Mouse (Mus musculus) stomach, postnatal 0 days (tissue): ENCODE measurements at regions not wholly inside any gene's neighbourhood (a gene's known extent, or its start where the extent isn't known, plus 50 kb on each side); places are given as distances from the start of the nearest gene placed in this dataset.

Experiments
- ATAC-seq: fragments of 200-750 bp; cut with Nextera tagmentation; 2 replicates; pipeline ENCODE4 v1.8.0; 2017; ENCODE audit not compliant: low FRiP score, low TSS enrichment
- DNase-seq: peaks from one replicate; pipeline ENCODE4 v3.0.0-alpha.2; 2016; ENCODE audit warnings: low spot score
- H3K27ac ChIP-seq: fragments of 300-500 bp; sonication (generic); replicated peaks from 2 replicates; pipeline ENCODE4 v1.5.1; 2014; ENCODE audit warnings: mild to moderate bottlenecking, control low read depth
- H3K27me3 ChIP-seq: fragments of 300-500 bp; sonication (generic); 2 replicates; pipeline ENCODE4 v1.6.1; 2014; ENCODE audit warnings: low read length; ENCODE audit not compliant: control insufficient read depth, insufficient read depth
- H3K36me3 ChIP-seq: fragments of 300-500 bp; sonication (generic); 2 replicates; pipeline ENCODE4 v1.6.1; 2014; ENCODE audit warnings: low read length, mixed read lengths; ENCODE audit not compliant: control insufficient read depth, insufficient read depth
- H3K4me1 ChIP-seq: fragments of 300-500 bp; sonication (generic); replicated peaks from 2 replicates; pipeline ENCODE4 v1.6.1; 2014; ENCODE audit warnings: antibody characterized with exemption; ENCODE audit not compliant: control insufficient read depth, insufficient read depth
- H3K4me2 ChIP-seq: fragments of 300-500 bp; sonication (generic); replicated peaks from 2 replicates; pipeline ENCODE4 v1.6.1; 2014; ENCODE audit warnings: low read depth, mild to moderate bottlenecking, control low read depth, moderate library complexity
- H3K4me3 ChIP-seq: fragments of 300-500 bp; sonication (generic); 2 replicates; pipeline ENCODE4 v1.5.1; 2014; ENCODE audit warnings: low read depth, low read length, control low read depth
- H3K9ac ChIP-seq: fragments of 300-500 bp; sonication (generic); 2 replicates; pipeline ENCODE4 v1.6.1; 2014; ENCODE audit warnings: mild to moderate bottlenecking, low read length, control low read depth, mixed read lengths
- H3K9me3 ChIP-seq: fragments of 300-500 bp; sonication (generic); 2 replicates; pipeline ENCODE4 v1.6.1; 2016; ENCODE audit warnings: low read length; ENCODE audit not compliant: control insufficient read depth
- CTCF ChIP-seq: IDR thresholded peaks from 2 replicates; pipeline ENCODE4 v1.5.1; 2016; ENCODE audit warnings: antibody characterized with exemption, low read depth, mild to moderate bottlenecking, moderate library complexity
- EP300 ChIP-seq: optimal IDR thresholded peaks from 2 replicates; pipeline ENCODE3; 2016; ENCODE audit warnings: antibody characterized with exemption
- WGBS: fragments of 180-500 bp; shearing (Covaris S2); extraction: QIAGEN DNeasy Blood & Tissue Kit; methylation state at CpG from one replicate; pipeline ENCODE4 v1.1.7; 2014; 5-methylcytosine and 5-hydroxymethylcytosine counted together

DNA sequence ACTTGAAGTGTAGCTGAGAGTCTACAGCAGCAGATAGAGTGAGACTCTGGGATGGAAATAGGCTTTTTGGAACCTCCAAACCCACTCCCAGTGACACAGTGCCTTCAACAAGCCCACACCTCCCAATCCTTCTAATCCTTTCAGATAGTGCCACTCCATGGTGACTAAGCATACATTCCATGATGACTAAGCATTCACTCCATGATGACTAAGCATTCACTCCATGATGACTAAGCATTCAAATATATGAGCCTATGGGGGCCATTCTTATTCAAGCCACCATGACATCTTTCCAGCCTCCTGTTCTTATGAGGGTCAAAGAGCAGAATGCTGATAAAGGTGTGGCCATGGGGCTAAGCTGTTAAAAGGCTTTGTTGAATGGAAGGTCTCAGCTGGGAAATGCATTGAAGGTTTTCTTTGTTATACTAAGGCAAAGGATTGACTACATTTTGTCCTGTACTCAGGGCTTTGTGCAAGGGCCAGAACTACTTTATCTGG is 403.8 kb upstream of the Kcnab2 start:
- H3K27ac ChIP-seq = no peak overlapping the region
- no peaks in the 10 kb centered on the region for H3K4me1 ChIP-seq
- no peak for DNase-seq
- no peaks in the 10 kb centered on the region for H3K27me3 ChIP-seq
- no peaks in the 10 kb centered on the region for H3K36me3 ChIP-seq
- TF ChIP-seq CTCF (no peak), EP300 (no peak)
- H3K4me3 ChIP-seq = no peak overlapping the region
- H3K4me2 ChIP-seq = no peak overlapping the region
- H3K9me3 ChIP-seq = no peaks in the 10 kb centered on the region
- H3K9ac ChIP-seq = no peak overlapping the region
- no peak for ATAC-seq

GRCm38 (mm10) chr4:152880368-152880767 is 402.7 kb upstream of the Kcnab2 start:
- WGBS = 100% methylated on average over 2 of the region's 2 CpGs
- no peaks in the 10 kb centered on the region for H3K9me3 ChIP-seq
- no peaks in the 10 kb centered on the region for H3K4me1 ChIP-seq
- no peak overlapping the region for H3K4me3 ChIP-seq
- no peaks in the 10 kb centered on the region for H3K27me3 ChIP-seq
- no peak for DNase-seq
- no peak overlapping the region for H3K4me2 ChIP-seq
- TF ChIP-seq EP300 (no peak), CTCF (no peak)
- no peaks in the 10 kb centered on the region for H3K36me3 ChIP-seq
- H3K27ac ChIP-seq = no peak overlapping the region
- ATAC-seq = no peak
- no peak overlapping the region for H3K9ac ChIP-seq

GRCm38 (mm10) chr4:152878941-152879340 is 401.3 kb upstream of the Kcnab2 start:
- DNase-seq (no peak), ATAC-seq (no peak)
- no peak overlapping the region for H3K4me3 ChIP-seq
- no peaks in the 10 kb centered on the region for H3K4me1 ChIP-seq
- H3K9ac ChIP-seq = no peak overlapping the region
- H3K9me3 ChIP-seq = no peaks in the 10 kb centered on the region
- 35% methylated on average over 14 of the region's 14 CpGs for WGBS
- H3K27ac ChIP-seq = no peak overlapping the region
- TF ChIP-seq CTCF = no peak
- TF ChIP-seq EP300 = no peak
- H3K36me3 ChIP-seq = no peaks in the 10 kb centered on the region
- H3K4me2 ChIP-seq = no peak overlapping the region
- no peaks in the 10 kb centered on the region for H3K27me3 ChIP-seq

DNA sequence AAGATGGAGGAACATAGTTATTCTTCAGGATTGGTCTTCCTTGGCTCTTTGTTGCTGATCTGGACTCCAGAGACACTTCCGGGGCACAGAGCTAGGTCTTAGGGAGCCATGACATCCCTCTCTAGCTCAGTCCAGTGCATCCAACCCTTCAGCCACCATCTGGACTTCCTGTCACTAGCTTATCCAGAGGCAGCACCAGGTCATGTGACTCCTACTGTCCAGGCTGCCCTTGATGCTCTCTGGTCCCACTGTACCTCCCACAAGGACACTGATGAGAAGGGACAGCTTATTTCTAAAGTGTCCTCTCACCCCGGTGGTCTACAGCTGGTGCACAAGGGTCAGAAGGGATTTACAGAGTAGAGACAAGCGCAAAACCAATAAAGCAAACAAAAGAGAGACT is 400.7 kb upstream of the Kcnab2 start:
- no peak overlapping the region for H3K9ac ChIP-seq
- no peaks in the 10 kb centered on the region for H3K27me3 ChIP-seq
- H3K4me2 ChIP-seq = no peak overlapping the region
- H3K4me1 ChIP-seq = no peaks in the 10 kb centered on the region
- no peaks in the 10 kb centered on the region for H3K9me3 ChIP-seq
- ATAC-seq (no peak), DNase-seq (no peak)
- 67% methylated on average over 3 of the region's 3 CpGs for WGBS
- H3K4me3 ChIP-seq = no peak overlapping the region
- TF ChIP-seq CTCF (no peak), EP300 (no peak)
- H3K36me3 ChIP-seq = no peaks in the 10 kb centered on the region
- no peak overlapping the region for H3K27ac ChIP-seq

GRCm38 (mm10) chr4:152870046-152870445 is 392.4 kb upstream of the Kcnab2 start:
- TF ChIP-seq EP300 (no peak), CTCF (no peak)
- no peak overlapping the region for H3K9ac ChIP-seq
- no peaks in the 10 kb centered on the region for H3K9me3 ChIP-seq
- no peak overlapping the region for H3K4me2 ChIP-seq
- WGBS = 62% methylated on average over 5 of the region's 5 CpGs
- no peaks in the 10 kb centered on the region for H3K36me3 ChIP-seq
- no peaks in the 10 kb centered on the region for H3K4me1 ChIP-seq
- DNase-seq (no peak), ATAC-seq (no peak)
- no peak overlapping the region for H3K27ac ChIP-seq
- no peaks in the 10 kb centered on the region for H3K27me3 ChIP-seq
- no peak overlapping the region for H3K4me3 ChIP-seq

GRCm38 (mm10) chr4:152865894-152866293 is 388.2 kb upstream of the Kcnab2 start:
- ATAC-seq (no peak), DNase-seq (no peak)
- H3K27ac ChIP-seq = no peak overlapping the region
- no peak overlapping the region for H3K4me3 ChIP-seq
- H3K27me3 ChIP-seq = no peaks in the 10 kb centered on the region
- H3K9ac ChIP-seq = no peak overlapping the region
- H3K36me3 ChIP-seq = no peaks in the 10 kb centered on the region
- H3K9me3 ChIP-seq = no peaks in the 10 kb centered on the region
- H3K4me1 ChIP-seq = no peaks in the 10 kb centered on the region
- no peak for TF ChIP-seq CTCF
- TF ChIP-seq EP300 = no peak
- 91% methylated on average over 8 of the region's 8 CpGs for WGBS
- no peak overlapping the region for H3K4me2 ChIP-seq
